Mouse (Mus musculus) kidney, embryonic 15.5 days (tissue): ENCODE measurements at regions not wholly inside any gene's neighbourhood (a gene's known extent, or its start where the extent isn't known, plus 50 kb on each side); places are given as distances from the start of the nearest gene placed in this dataset.

Source experiments
- ATAC-seq: fragments of 200-750 bp; cut with Nextera tagmentation; replicated peaks from 2 replicates; pipeline ENCODE4 v1.8.0; 2017; ENCODE audit warnings: moderate TSS enrichment; ENCODE audit not compliant: low FRiP score
- H3K27ac ChIP-seq: fragments of 300-500 bp; sonication (generic); 2 replicates; pipeline ENCODE4 v1.5.1; 2015; ENCODE audit warnings: mild to moderate bottlenecking, inconsistent platforms
- H3K27me3 ChIP-seq: fragments of 300-500 bp; sonication (generic); 2 replicates; pipeline ENCODE4 v1.6.1; 2015; ENCODE audit warnings: inconsistent platforms
- H3K36me3 ChIP-seq: fragments of 300-500 bp; sonication (generic); 2 replicates; pipeline ENCODE4 v1.6.1; 2015; ENCODE audit warnings: inconsistent platforms
- H3K4me1 ChIP-seq: fragments of 300-500 bp; sonication (generic); 2 replicates; pipeline ENCODE4 v1.6.1; 2015; ENCODE audit warnings: inconsistent platforms
- H3K4me2 ChIP-seq: fragments of 300-500 bp; sonication (generic); 2 replicates; pipeline ENCODE4 v1.6.1; 2015; ENCODE audit warnings: moderate library complexity, mild to moderate bottlenecking, inconsistent platforms
- H3K4me3 ChIP-seq: fragments of 300-500 bp; sonication (generic); replicated peaks from 2 replicates; pipeline ENCODE4 v1.5.1; 2015; ENCODE audit warnings: mild to moderate bottlenecking, inconsistent platforms
- H3K9ac ChIP-seq: fragments of 300-500 bp; sonication (generic); 2 replicates; pipeline ENCODE4 v1.6.1; 2015; ENCODE audit warnings: mild to moderate bottlenecking, inconsistent platforms
- H3K9me3 ChIP-seq: fragments of 300-500 bp; sonication (generic); replicated peaks from 2 replicates; pipeline ENCODE4 v1.6.1; 2016; ENCODE audit warnings: inconsistent platforms
- WGBS: fragments of 180-500 bp; shearing (Covaris S2); methylation state at CpG from one replicate; pipeline ENCODE4 v1.1.7; 2015; ENCODE audit warnings: mixed read lengths; 5-methylcytosine and 5-hydroxymethylcytosine counted together

DNA sequence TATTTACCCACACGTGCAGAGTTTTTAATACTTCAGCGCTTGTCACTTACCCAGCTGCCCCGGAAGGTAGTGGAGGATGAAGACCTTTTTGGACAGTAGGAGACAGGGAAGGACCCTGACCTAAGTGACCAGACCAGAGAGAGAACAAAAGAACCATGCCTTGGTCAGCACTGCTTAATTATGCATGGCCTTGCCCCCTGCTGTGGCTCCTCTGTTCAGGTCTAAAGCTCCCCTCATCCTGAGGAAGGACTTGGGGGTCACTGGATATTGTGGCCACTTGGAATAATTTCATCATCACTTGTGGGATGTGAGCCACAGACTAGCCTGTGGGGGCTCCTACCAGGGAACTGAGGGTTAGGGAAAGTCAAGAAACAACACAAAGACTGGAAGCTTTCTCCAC is 68.1 kb upstream of the Spaca7 start:
- H3K36me3 ChIP-seq: no peaks in the 10 kb centered on the region
- H3K9me3 ChIP-seq: no peaks in the 10 kb centered on the region
- H3K27ac ChIP-seq: no peak overlapping the region
- no peak overlapping the region for H3K4me3 ChIP-seq
- no peak overlapping the region for H3K9ac ChIP-seq
- no peak overlapping the region for H3K4me2 ChIP-seq
- ATAC-seq: no peak
- WGBS: 9% methylated on average over 3 of the region's 3 CpGs
- H3K27me3 ChIP-seq: peaks cover 96% of the 10 kb centered on the region
- peaks cover 16% of the 10 kb centered on the region for H3K4me1 ChIP-seq

GRCm38 (mm10) chr8:12510233-12510632 is 62.6 kb upstream of the Spaca7 start:
- Histone ChIP-seq H3K4me1 (no peaks in the 10 kb centered on the region), H3K9ac (no peak overlapping the region), H3K9me3 (no peaks in the 10 kb centered on the region), H3K27me3 (peaks cover 63% of the 10 kb centered on the region), H3K4me3 (no peak overlapping the region), H3K36me3 (no peaks in the 10 kb centered on the region), H3K27ac (no peak overlapping the region), H3K4me2 (no peak overlapping the region)
- no peak for ATAC-seq
- 68% methylated on average over 2 of the region's 2 CpGs for WGBS

- no peaks in the 10 kb centered on the region for H3K36me3 ChIP-seq
- peaks cover 36% of the 10 kb centered on the region for H3K27me3 ChIP-seq
- no peaks in the 10 kb centered on the region for H3K9me3 ChIP-seq
- no peak overlapping the region for H3K4me2 ChIP-seq
- no peak overlapping the region for H3K27ac ChIP-seq
- H3K4me3 ChIP-seq: no peak overlapping the region
- no peak for ATAC-seq
- H3K4me1 ChIP-seq: no peaks in the 10 kb centered on the region
- H3K9ac ChIP-seq: no peak overlapping the region
- 60% methylated on average over 9 of the region's 9 CpGs for WGBS
Observed at GRCm38 (mm10) chr8:12513042-12513441, 59.8 kb upstream of the Spaca7 start.

DNA sequence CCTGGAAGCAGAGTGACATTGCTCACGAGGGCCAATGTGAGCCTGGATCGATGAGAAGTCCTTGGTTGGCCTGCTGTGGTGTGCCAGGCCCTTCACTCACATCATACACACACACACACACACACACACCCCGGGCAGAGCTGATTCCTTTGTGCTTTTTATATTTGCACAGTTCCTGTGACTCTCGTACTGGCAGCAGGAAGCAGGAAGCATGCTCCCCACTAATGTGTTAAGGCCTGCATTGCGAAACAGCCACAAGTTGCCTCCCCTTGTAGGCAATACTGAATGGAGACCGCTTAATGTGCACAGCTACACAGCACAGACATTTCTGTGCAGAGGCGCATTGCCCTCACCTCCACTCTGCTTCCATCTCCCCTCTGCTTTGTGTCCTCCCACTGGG is 58.7 kb upstream of the Spaca7 start:
- Histone ChIP-seq H3K4me3 (no peak overlapping the region), H3K4me2 (no peak overlapping the region), H3K4me1 (no peaks in the 10 kb centered on the region), H3K36me3 (no peaks in the 10 kb centered on the region), H3K27me3 (peaks cover 25% of the 10 kb centered on the region), H3K9ac (no peak overlapping the region), H3K9me3 (no peaks in the 10 kb centered on the region), H3K27ac (no peak overlapping the region)
- WGBS: 82% methylated on average over 7 of the region's 7 CpGs
- ATAC-seq: no peak

GRCm38 (mm10) chr8:12521636-12522035 is 51.2 kb upstream of the Spaca7 start:
- Histone ChIP-seq H3K9me3 (no peaks in the 10 kb centered on the region), H3K27me3 (peaks cover 10% of the 10 kb centered on the region; the same call in 1 of the 2 replicates), H3K36me3 (no peaks in the 10 kb centered on the region), H3K4me1 (0 out of 2 replicates have a peak, but pooled peaks cover 3% of the 10 kb centered on the region), H3K27ac (no peak overlapping the region), H3K4me3 (no peak overlapping the region), H3K9ac (no peak overlapping the region), H3K4me2 (no peak overlapping the region)
- no peak for ATAC-seq
- 45% methylated on average over 9 of the region's 9 CpGs for WGBS
